Mouse (Mus musculus) hindbrain, embryonic 15.5 days (tissue): ENCODE data around the gene Adam15. TPM values are rescaled to one million over a fixed set of nuclear protein-coding genes. Genes with fewer than 3 reads are reported as not detected.

Source experiments
- ATAC-seq: fragments of 200-750 bp; cut with Nextera tagmentation; 2 replicates; pipeline ENCODE4 v1.8.0; 2017; ENCODE audit warnings: low read depth, moderate number of reproducible peaks, moderate TSS enrichment; ENCODE audit not compliant: low FRiP score
- H3K27ac ChIP-seq: fragments of 300-500 bp; sonication (generic); replicated peaks from 2 replicates; pipeline ENCODE4 v1.5.1; 2015; ENCODE audit warnings: mild to moderate bottlenecking, inconsistent platforms
- H3K27me3 ChIP-seq: fragments of 300-500 bp; sonication (generic); 2 replicates; pipeline ENCODE4 v1.6.1; 2015; ENCODE audit warnings: control low read depth, inconsistent platforms
- H3K36me3 ChIP-seq: fragments of 300-500 bp; sonication (generic); 2 replicates; pipeline ENCODE4 v1.6.1; 2015; ENCODE audit warnings: control low read depth, inconsistent platforms
- H3K4me1 ChIP-seq: fragments of 300-500 bp; sonication (generic); replicated peaks from 2 replicates; pipeline ENCODE4 v1.6.1; 2015; ENCODE audit warnings: control low read depth, inconsistent platforms
- H3K4me2 ChIP-seq: fragments of 300-500 bp; sonication (generic); 2 replicates; pipeline ENCODE4 v1.6.1; 2015; ENCODE audit warnings: moderate library complexity, mild to moderate bottlenecking, inconsistent platforms
- H3K4me3 ChIP-seq: fragments of 300-500 bp; sonication (generic); 2 replicates; pipeline ENCODE4 v1.5.1; 2015; ENCODE audit warnings: mild to moderate bottlenecking, inconsistent platforms
- H3K9ac ChIP-seq: fragments of 300-500 bp; sonication (generic); 2 replicates; pipeline ENCODE4 v1.6.1; 2015; ENCODE audit warnings: inconsistent platforms
- H3K9me3 ChIP-seq: fragments of 300-500 bp; sonication (generic); 2 replicates; pipeline ENCODE4 v1.6.1; 2016; ENCODE audit warnings: control low read depth, inconsistent platforms
- WGBS: fragments of 180-500 bp; shearing (Covaris S2); methylation state at CpG from one replicate; pipeline ENCODE4 v1.1.7; 2015; 5-methylcytosine and 5-hydroxymethylcytosine counted together
- polyA plus RNA-seq: library from polyadenylated mRNA; unstranded; fragments of >200 nt; fragmentation: Nextera tagmentation; extraction: Ambion mirVana; gene quantifications from 2 replicates; pipeline ENCODE4 v1.2.1, GENCODE M21; 2015

Gene Adam15
- polyA plus RNA-seq, 1 experiment from 2014 or later, result 77.1 TPM

GRCm38 (mm10) chr3:89361675-89362074 is 11.9 kb upstream of the Adam15 start, which contains the start of gene Dcst2:
TSS of gene Dcst2 (plus strand) at chr3:89361975.
- 91% methylated on average over 7 of the region's 7 CpGs for WGBS
- Histone ChIP-seq H3K27ac (no peak within 1 kb of the TSS), H3K4me2 (no peak within 1 kb of the TSS), H3K4me1 (no peaks in the 10 kb centered on the region), H3K9ac (no peak within 1 kb of the TSS), H3K36me3 (no peaks in the 10 kb centered on the region), H3K4me3 (no peak within 1 kb of the TSS), H3K9me3 (no peaks in the 10 kb centered on the region), H3K27me3 (no peaks in the 10 kb centered on the region)
- no peak for ATAC-seq

GRCm38 (mm10) chr3:89360237-89360636 is 10.4 kb upstream of the Adam15 start:
- no peak for ATAC-seq
- no peak overlapping the region for H3K9ac ChIP-seq
- H3K27me3 ChIP-seq, result no peaks in the 10 kb centered on the region
- H3K4me1 ChIP-seq, result no peaks in the 10 kb centered on the region
- H3K4me3 ChIP-seq, result no peak overlapping the region
- H3K9me3 ChIP-seq, result no peaks in the 10 kb centered on the region
- WGBS, result 84% methylated on average over 3 of the region's 3 CpGs
- H3K4me2 ChIP-seq, result no peak overlapping the region
- no peaks in the 10 kb centered on the region for H3K36me3 ChIP-seq
- no peak overlapping the region for H3K27ac ChIP-seq

- no peak overlapping the region for H3K9ac ChIP-seq
- no peaks in the 10 kb centered on the region for H3K9me3 ChIP-seq
- no peaks in the 10 kb centered on the region for H3K36me3 ChIP-seq
- H3K4me2 ChIP-seq, result no peak overlapping the region
- H3K27ac ChIP-seq, result no peak overlapping the region
- H3K4me3 ChIP-seq, result no peak overlapping the region
- no peak for ATAC-seq
- no peaks in the 10 kb centered on the region for H3K4me1 ChIP-seq
- H3K27me3 ChIP-seq, result no peaks in the 10 kb centered on the region
- 60% methylated on average over 6 of the region's 6 CpGs for WGBS
Measured at GRCm38 (mm10) chr3:89359630-89360029, 9.8 kb upstream of the Adam15 start.

- no peak for ATAC-seq
- Histone ChIP-seq H3K27ac (no peak overlapping the region), H3K4me1 (no peaks in the 10 kb centered on the region), H3K4me2 (no peak overlapping the region), H3K9ac (no peak overlapping the region), H3K9me3 (no peaks in the 10 kb centered on the region), H3K36me3 (no peaks in the 10 kb centered on the region), H3K27me3 (no peaks in the 10 kb centered on the region; the same call in 1 of the 2 replicates), H3K4me3 (no peak overlapping the region)
- 65% methylated on average over 9 of the region's 9 CpGs for WGBS
Measured at GRCm38 (mm10) chr3:89356029-89356428, 6.2 kb upstream of the Adam15 start.

GRCm38 (mm10) chr3:89355512-89355902 is 5.7 kb upstream of the Adam15 start:
- WGBS, result 77% methylated on average over 6 of the region's 6 CpGs
- Histone ChIP-seq H3K27ac (no peak overlapping the region), H3K4me1 (peaks cover 4% of the 10 kb centered on the region), H3K4me3 (no peak overlapping the region), H3K9ac (no peak overlapping the region), H3K4me2 (no peak overlapping the region), H3K9me3 (no peaks in the 10 kb centered on the region), H3K36me3 (no peaks in the 10 kb centered on the region), H3K27me3 (no peaks in the 10 kb centered on the region; the same call in 1 of the 2 replicates)
- no peak for ATAC-seq

- H3K27me3 ChIP-seq, result no peaks in the 10 kb centered on the region; the same call in 1 of the 2 replicates
- H3K4me3 ChIP-seq, result no peak overlapping the region
- H3K36me3 ChIP-seq, result no peaks in the 10 kb centered on the region
- ATAC-seq, result no peak
- no peaks in the 10 kb centered on the region for H3K9me3 ChIP-seq
- no peak overlapping the region for H3K9ac ChIP-seq
- 16% methylated on average over 5 of the region's 5 CpGs for WGBS
- H3K4me2 ChIP-seq, result no peak overlapping the region
- peaks cover 7% of the 10 kb centered on the region for H3K4me1 ChIP-seq
- H3K27ac ChIP-seq, result no peak overlapping the region
Measured at GRCm38 (mm10) chr3:89354816-89355511, 5.2 kb upstream of the Adam15 start.

- 74% methylated on average over 5 of the region's 5 CpGs for WGBS
- Histone ChIP-seq H3K9ac (no peak overlapping the region), H3K4me3 (no peak overlapping the region), H3K4me1 (peaks cover 16% of the 10 kb centered on the region), H3K36me3 (no peaks in the 10 kb centered on the region), H3K27ac (no peak overlapping the region), H3K27me3 (peaks cover 4% of the 10 kb centered on the region), H3K9me3 (no peaks in the 10 kb centered on the region), H3K4me2 (no peak overlapping the region)
- no peak for ATAC-seq
Measured at GRCm38 (mm10) chr3:89351271-89351670, 1.5 kb upstream of the Adam15 start.

GRCm38 (mm10) chr3:89348911-89349868 is 606 bp downstream of the Adam15 start:
- H3K4me3 ChIP-seq, result peak overlapping the region; percentile 76
- peaks cover 16% of the 10 kb centered on the region for H3K4me1 ChIP-seq
- no peaks in the 10 kb centered on the region for H3K9me3 ChIP-seq
- peaks cover 4% of the 10 kb centered on the region for H3K27me3 ChIP-seq
- ATAC-seq, result peak; percentile 28
- under 1% methylated on average over 38 of the region's 38 CpGs for WGBS
- H3K27ac ChIP-seq, result peak overlapping the region; percentile 91
- H3K36me3 ChIP-seq, result peaks cover 9% of the 10 kb centered on the region; the same call in 1 of the 2 replicates
- peak overlapping the region; percentile 97 for H3K4me2 ChIP-seq
- H3K9ac ChIP-seq, result peak overlapping the region; percentile 60

- H3K27ac ChIP-seq, result no peak overlapping the region
- H3K4me3 ChIP-seq, result no peak overlapping the region
- H3K4me2 ChIP-seq, result no peak overlapping the region
- WGBS, result 67% methylated on average over 1 of the region's 1 CpGs
- no peaks in the 10 kb centered on the region for H3K9me3 ChIP-seq
- no peak for ATAC-seq
- peaks cover 4% of the 10 kb centered on the region; the same call in 1 of the 2 replicates for H3K27me3 ChIP-seq
- peaks cover 16% of the 10 kb centered on the region for H3K36me3 ChIP-seq
- H3K4me1 ChIP-seq, result peaks cover 16% of the 10 kb centered on the region
- H3K9ac ChIP-seq, result 0 out of 2 replicates have a peak overlapping the region, but pooled peaks have one; percentile 0
Measured at GRCm38 (mm10) chr3:89347916-89348315, 1.9 kb downstream of the Adam15 start.

- H3K36me3 ChIP-seq, result peaks cover 16% of the 10 kb centered on the region
- WGBS, result 82% methylated on average over 10 of the region's 10 CpGs
- no peak overlapping the region for H3K4me2 ChIP-seq
- H3K9me3 ChIP-seq, result no peaks in the 10 kb centered on the region
- H3K27me3 ChIP-seq, result peaks cover 4% of the 10 kb centered on the region; the same call in 1 of the 2 replicates
- ATAC-seq, result no peak
- no peak overlapping the region for H3K4me3 ChIP-seq
- peaks cover 18% of the 10 kb centered on the region for H3K4me1 ChIP-seq
- no peak overlapping the region for H3K9ac ChIP-seq
- H3K27ac ChIP-seq, result no peak overlapping the region
Measured at GRCm38 (mm10) chr3:89346815-89347540, 2.8 kb downstream of the Adam15 start.

GRCm38 (mm10) chr3:89343279-89343678 is 6.5 kb downstream of the Adam15 start:
- 87% methylated on average over 7 of the region's 7 CpGs for WGBS
- H3K27ac ChIP-seq, result no peak overlapping the region
- ATAC-seq, result no peak

More at GRCm38 (mm10) chr3:89343279-89343678, 6.5 kb downstream of the Adam15 start:
- H3K9me3 ChIP-seq, result no peaks in the 10 kb centered on the region
- peaks cover 33% of the 10 kb centered on the region for H3K4me1 ChIP-seq
- no peak overlapping the region for H3K4me2 ChIP-seq
- peaks cover 4% of the 10 kb centered on the region; the same call in 1 of the 2 replicates for H3K27me3 ChIP-seq
- H3K4me3 ChIP-seq, result no peak overlapping the region
- H3K9ac ChIP-seq, result no peak overlapping the region
- peaks cover 16% of the 10 kb centered on the region for H3K36me3 ChIP-seq
